Mouse (Mus musculus) ES-E14 (cell line): Measurements from ENCODE around the gene Gm9736.

Experiments used
- MAFK ChIP-seq: IDR thresholded peaks from 2 replicates; pipeline ENCODE4 v1.6.1; 2014; ENCODE audit warnings: mild to moderate bottlenecking, low read depth, low read length, inconsistent platforms; ENCODE audit not compliant: insufficient read depth
- ZNF384 ChIP-seq: IDR thresholded peaks from 2 replicates; pipeline ENCODE4 v1.6.1; 2012; ENCODE audit warnings: low read depth, low read length, inconsistent platforms

DNA sequence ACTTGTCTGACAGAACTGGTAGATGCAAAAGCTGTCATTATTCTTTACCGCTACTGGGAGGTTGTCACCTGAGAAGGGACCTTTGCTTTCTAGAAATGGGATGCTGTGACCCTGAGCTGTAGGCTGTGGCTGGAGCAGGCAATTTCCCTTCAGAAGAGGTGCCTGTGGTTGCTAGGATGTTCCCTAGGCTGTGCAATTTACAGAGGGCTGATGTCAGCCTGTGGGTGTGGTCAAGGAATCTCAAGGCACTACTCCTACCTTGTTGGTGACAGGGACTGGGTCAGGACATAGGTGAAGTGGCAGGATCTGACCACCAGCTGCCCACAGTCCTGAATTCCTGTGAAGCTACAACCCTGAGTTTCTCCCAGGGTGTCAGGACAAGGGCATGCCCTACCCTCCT lies 18.6 kb upstream of the Gm9736 start:
- TF ChIP-seq MAFK (no peak), ZNF384 (no peak)
